Mouse (Mus musculus): ENCODE results near the gene C1qbp. TPM values are rescaled to one million over a fixed set of nuclear protein-coding genes. Genes with fewer than 3 reads are reported as not detected.
A peak's percentile ranks its signal among the peaks of the same experiment; 100 is the strongest.

C1qbp gene
- polyA plus RNA-seq, 1 experiment, result 318 TPM

DNA sequence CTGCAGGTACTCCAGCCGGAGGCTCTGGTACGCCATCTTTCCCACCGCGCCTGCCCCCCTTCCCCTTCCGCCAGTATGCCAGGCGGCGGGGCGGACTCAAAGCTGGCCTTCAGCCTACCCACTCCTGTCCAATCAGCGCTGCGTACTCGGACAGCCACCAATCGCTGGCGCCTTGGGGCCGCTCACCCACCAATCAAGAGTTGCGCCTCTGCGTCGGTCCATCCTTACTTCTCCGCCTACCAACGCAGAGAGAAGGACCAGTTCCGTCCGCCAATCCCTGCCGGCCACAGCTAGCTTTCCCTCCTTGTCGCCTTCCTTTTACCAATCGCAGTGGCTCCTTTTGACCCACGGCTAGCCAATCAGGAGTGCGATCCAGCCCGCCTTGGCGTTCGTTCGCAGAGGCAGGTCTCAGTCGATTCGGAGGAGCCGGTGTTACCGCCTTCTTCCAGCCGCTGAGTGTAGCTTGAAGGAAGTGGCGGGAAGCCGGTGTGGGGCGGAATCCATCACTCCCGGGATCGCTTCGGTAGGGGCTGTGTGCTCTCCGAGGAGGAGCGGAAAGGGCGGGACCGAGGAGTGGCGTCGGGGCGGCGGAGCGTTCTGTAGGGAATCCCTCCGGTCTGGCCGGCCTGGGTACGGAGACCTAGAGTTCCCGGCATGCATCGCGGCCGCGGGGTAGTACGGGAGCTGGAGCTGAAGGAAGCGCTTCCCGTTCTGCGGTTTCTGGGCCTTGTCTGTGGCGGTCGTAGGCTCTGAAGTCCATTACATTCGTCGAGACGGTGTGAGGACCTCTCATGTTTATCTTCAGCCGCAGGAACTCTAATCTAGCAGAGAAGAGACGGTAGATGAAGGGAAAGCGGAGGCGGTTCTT is 36.6 kb upstream of the C1qbp start, which contains the start of the genes Mis12 and Derl2:
Gene Mis12, plus strand, starts transcription at position 411 of the 868 bp plus-strand sequence.
Gene Derl2, minus strand, starts transcription at position 641 of the 868 bp plus-strand sequence.
- Histone ChIP-seq H3K27me3 (ENCODE audit: control insufficient read depth, insufficient read depth, insufficient read length) (no peaks in the 10 kb centered on the region), H3K4me2 (ENCODE audit: low read depth) (peak within 1 kb of the TSS; percentile 96), H3K36me3 (ENCODE audit: control insufficient read depth, insufficient read depth) (no peaks in the 10 kb centered on the region), H3K4me3 (peak within 1 kb of the TSS; percentile 70), H3ac (ENCODE audit: control insufficient read depth, insufficient read length) (peak within 1 kb of the TSS; percentile 32), H3K79me2 (ENCODE audit: control insufficient read depth, insufficient read depth) (peaks cover 93% of the 10 kb centered on the region)
- TF ChIP-seq TCF12 (IDR thresholded peaks at IDR 0.05; ENCODE audit: insufficient read depth, poor library complexity, severe bottlenecking) (no peak), REST (IDR thresholded peaks at IDR 0.05; ENCODE audit: insufficient read depth, insufficient read length) (no peak), E2F4 (IDR thresholded peaks at IDR 0.05; ENCODE audit: insufficient read depth) (peak; percentile 94), POLR2AphosphoS2 (IDR thresholded peaks at IDR 0.05; ENCODE audit: insufficient read length, low read depth) (peak; percentile 84), MYOD1 (IDR thresholded peaks at IDR 0.05; ENCODE audit: control insufficient read depth in 1 of 3, insufficient read length in 2 of 3, low read depth in 2 of 3) (no peak), POLR2A (IDR thresholded peaks at IDR 0.05; ENCODE audit: insufficient read length, low read depth) (peak; percentile 89), SRF (IDR thresholded peaks at IDR 0.05; ENCODE audit: control insufficient read depth, insufficient read length, low read depth) (peak; percentile 59), CEBPB (IDR thresholded peaks at IDR 0.05; ENCODE audit: insufficient read depth, poor library complexity, severe bottlenecking) (no peak)

DNA sequence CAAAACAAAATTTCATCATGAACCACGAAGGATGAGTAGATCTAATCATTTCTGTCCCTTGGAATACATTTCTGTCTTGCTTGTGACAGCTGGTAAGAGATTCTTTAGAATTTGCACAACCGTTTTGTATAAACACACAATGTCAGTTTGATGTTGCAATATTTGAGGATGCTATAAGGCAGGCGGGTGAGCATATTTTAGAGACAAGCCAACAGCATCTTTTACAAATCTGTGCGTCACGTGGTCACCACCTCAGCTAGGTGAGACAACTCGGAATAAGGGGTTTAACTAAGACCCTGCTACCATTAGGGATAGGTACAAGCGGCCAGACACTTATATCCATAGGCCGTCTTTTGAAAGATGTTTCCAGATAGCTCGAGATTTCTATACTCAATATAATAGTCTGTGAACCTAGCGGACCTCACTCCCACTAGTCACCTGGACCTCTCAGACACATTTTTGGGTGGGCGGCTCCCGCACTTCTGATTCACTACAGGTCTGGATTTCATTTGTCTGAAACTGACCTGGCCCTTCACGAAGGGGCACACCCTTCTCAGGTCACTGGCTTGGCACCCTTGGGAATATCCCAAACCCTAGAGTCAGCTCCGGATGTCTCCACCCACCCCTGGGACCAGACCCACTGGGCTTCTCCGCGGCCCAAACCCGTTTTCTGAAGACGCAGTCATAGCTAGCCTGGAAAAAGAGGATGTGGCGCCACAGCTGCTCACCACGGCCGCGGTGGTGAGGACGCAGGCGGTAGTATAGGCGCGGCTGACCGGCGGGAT is 35.8 kb upstream of the C1qbp start:
- H3K4me2 ChIP-seq (ENCODE audit: low read depth), result peak overlapping the region; percentile 91
- peak overlapping the region; percentile 70 for H3K4me3 ChIP-seq
- H3K79me2 ChIP-seq (ENCODE audit: control insufficient read depth, insufficient read depth), result peaks cover 86% of the 10 kb centered on the region
- TF ChIP-seq TCF12 (IDR thresholded peaks at IDR 0.05; ENCODE audit: insufficient read depth, poor library complexity, severe bottlenecking) (no peak), TCF3 (IDR thresholded peaks at IDR 0.05; ENCODE audit: insufficient read length, low read depth) (no peak), E2F4 (IDR thresholded peaks at IDR 0.05; ENCODE audit: insufficient read depth) (no peak), REST (IDR thresholded peaks at IDR 0.05; ENCODE audit: insufficient read depth, insufficient read length) (no peak), USF1 (IDR thresholded peaks at IDR 0.05; ENCODE audit: low read depth) (peak; percentile 83), MAX (IDR thresholded peaks at IDR 0.05; ENCODE audit: low read depth) (no peak), POLR2A (IDR thresholded peaks at IDR 0.05; ENCODE audit: insufficient read length, low read depth) (no peak), POLR2AphosphoS2 (IDR thresholded peaks at IDR 0.05; ENCODE audit: insufficient read length, low read depth) (no peak), SRF (IDR thresholded peaks at IDR 0.05; ENCODE audit: control insufficient read depth, insufficient read length, low read depth) (no peak)
- no peaks in the 10 kb centered on the region for H3K36me3 ChIP-seq (ENCODE audit: control insufficient read depth, insufficient read depth)
- H3ac ChIP-seq (ENCODE audit: control insufficient read depth, insufficient read length), result peak overlapping the region; percentile 32
- H3K27me3 ChIP-seq (ENCODE audit: control insufficient read depth, insufficient read depth, insufficient read length), result no peaks in the 10 kb centered on the region

DNA sequence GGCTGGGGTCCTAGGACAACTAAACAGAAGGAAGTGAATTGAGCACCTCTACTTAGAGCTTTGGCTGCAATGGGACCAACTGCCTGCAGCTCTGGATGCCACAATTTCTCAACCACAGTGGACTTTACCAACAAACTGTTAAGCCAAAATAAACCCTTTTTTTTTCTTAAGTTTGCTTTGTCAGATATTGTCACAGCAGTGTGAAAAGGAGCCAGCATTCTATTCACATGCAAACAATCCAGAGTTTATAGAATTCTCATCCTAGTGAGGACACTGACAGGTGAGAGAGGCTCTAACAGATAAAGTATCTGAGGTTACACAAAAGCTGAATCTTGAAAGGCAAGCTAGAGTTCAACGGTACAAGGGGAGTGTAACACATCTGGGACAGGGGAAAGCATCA is 34.2 kb upstream of the C1qbp start:
- Histone ChIP-seq H3K36me3 (ENCODE audit: control insufficient read depth, insufficient read depth) (peaks cover 8% of the 10 kb centered on the region), H3ac (ENCODE audit: control insufficient read depth, insufficient read length) (no peak overlapping the region), H3K4me3 (no peak overlapping the region), H3K27me3 (ENCODE audit: control insufficient read depth, insufficient read depth, insufficient read length) (no peaks in the 10 kb centered on the region), H3K79me2 (ENCODE audit: control insufficient read depth, insufficient read depth) (peaks cover 71% of the 10 kb centered on the region), H3K4me2 (ENCODE audit: low read depth) (no peak overlapping the region)
- no peak for TF ChIP-seq POLR2A (IDR thresholded peaks at IDR 0.05; ENCODE audit: insufficient read length, low read depth)
- no peak for TF ChIP-seq REST (IDR thresholded peaks at IDR 0.05; ENCODE audit: insufficient read depth, insufficient read length)
- no peak for TF ChIP-seq TCF3 (IDR thresholded peaks at IDR 0.05; ENCODE audit: insufficient read length, low read depth)
- no peak for TF ChIP-seq SRF (IDR thresholded peaks at IDR 0.05; ENCODE audit: control insufficient read depth, insufficient read length, low read depth)
- TF ChIP-seq TCF12 (IDR thresholded peaks at IDR 0.05; ENCODE audit: insufficient read depth, poor library complexity, severe bottlenecking), result no peak
- no peak for TF ChIP-seq MYOG (IDR thresholded peaks at IDR 0.05; ENCODE audit: control insufficient read depth in 1 of 3, insufficient read depth in 1 of 3, insufficient read length in 2 of 3, low read depth in 2 of 3)
- no peak for TF ChIP-seq USF1 (IDR thresholded peaks at IDR 0.05; ENCODE audit: low read depth)
- TF ChIP-seq E2F4 (IDR thresholded peaks at IDR 0.05; ENCODE audit: insufficient read depth), result no peak
- TF ChIP-seq POLR2AphosphoS2 (IDR thresholded peaks at IDR 0.05; ENCODE audit: insufficient read length, low read depth), result no peak
- no peak for TF ChIP-seq MAX (IDR thresholded peaks at IDR 0.05; ENCODE audit: low read depth)
- TF ChIP-seq MYOD1 (IDR thresholded peaks at IDR 0.05; ENCODE audit: control insufficient read depth in 1 of 3, insufficient read length in 2 of 3, low read depth in 2 of 3), result no peak
- no peak for TF ChIP-seq CEBPB (IDR thresholded peaks at IDR 0.05; ENCODE audit: insufficient read depth, poor library complexity, severe bottlenecking)

DNA sequence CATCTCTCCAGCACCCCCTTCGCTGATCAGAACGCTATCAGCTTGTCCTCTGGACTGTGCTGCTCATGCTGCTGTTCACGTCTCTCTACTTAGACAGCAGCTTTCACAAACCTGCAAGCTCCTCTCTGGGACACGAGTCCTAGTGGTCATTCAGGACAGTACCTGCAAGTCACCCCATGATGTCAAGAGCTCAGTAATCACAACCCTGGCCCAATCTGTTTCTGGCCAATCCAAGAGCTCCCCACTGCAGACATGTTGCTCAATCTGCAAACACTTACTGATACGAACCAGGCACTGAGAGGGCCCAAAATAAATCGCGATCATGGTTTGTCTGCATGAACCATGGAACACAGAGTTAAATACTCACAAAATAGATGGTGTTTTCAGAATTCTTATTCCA is 29.9 kb upstream of the C1qbp start:
- Histone ChIP-seq H3K36me3 (ENCODE audit: control insufficient read depth, insufficient read depth) (peaks cover 20% of the 10 kb centered on the region), H3K4me2 (ENCODE audit: low read depth) (no peak overlapping the region), H3K79me2 (ENCODE audit: control insufficient read depth, insufficient read depth) (peaks cover 35% of the 10 kb centered on the region)

More for the DNA sequence above, 29.9 kb upstream of the C1qbp start:
- H3K4me3 ChIP-seq, result no peak overlapping the region
- H3ac ChIP-seq (ENCODE audit: control insufficient read depth, insufficient read length), result no peak overlapping the region
- no peak for TF ChIP-seq E2F4 (IDR thresholded peaks at IDR 0.05; ENCODE audit: insufficient read depth)
- no peaks in the 10 kb centered on the region for H3K27me3 ChIP-seq (ENCODE audit: control insufficient read depth, insufficient read depth, insufficient read length)

Data from myocyte (in vitro differentiated cells).